Mouse (Mus musculus): ENCODE measurements around the gene Elavl1. TPM values are rescaled to one million over a fixed set of nuclear protein-coding genes. Genes with fewer than 3 reads are reported as not detected.

The Elavl1 gene
- total RNA-seq, 2 experiments from 2014 or later, result 50.1 to 55.0 TPM

DNA sequence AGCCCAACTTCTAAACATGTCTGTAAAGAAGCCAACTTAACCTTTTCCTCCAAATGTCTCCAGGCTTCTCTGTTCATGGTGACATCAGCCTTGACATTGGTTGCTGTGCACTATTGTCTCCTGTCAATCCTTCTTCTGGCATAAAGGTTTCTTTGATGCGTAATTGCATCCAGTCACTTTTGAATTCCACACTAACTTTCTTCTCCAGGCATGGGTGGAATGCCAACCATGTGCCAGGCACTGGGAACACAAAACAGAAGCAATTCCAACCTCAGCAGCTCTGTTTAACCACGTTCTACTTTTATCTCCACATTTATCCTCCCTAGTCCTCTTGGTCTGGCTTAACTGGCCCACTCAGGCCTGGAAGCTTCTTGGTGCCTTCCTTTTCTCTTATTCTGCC lies 4.2 kb downstream of the Elavl1 start:
- no peak for DNase-seq

DNA sequence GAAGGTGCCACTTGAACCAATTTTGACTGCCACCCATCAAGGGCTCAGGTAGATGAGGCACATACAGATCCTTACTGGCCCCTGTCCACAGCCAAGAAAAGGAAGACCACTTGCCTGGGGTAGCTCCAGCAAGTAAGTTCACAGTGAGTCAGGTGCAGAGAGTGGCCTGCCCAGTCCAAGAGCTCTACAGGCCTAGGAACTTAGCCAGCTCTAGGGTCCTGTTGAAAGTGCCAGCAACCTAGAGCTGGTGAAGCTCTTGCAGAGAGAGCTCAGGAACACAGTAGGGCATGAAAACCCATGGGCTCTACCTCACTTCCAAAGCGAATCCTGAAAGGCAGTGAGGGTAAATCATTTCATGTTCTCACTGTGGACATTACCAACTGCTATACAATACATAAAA lies 4.8 kb downstream of the Elavl1 start:
- no peak for DNase-seq

DNA sequence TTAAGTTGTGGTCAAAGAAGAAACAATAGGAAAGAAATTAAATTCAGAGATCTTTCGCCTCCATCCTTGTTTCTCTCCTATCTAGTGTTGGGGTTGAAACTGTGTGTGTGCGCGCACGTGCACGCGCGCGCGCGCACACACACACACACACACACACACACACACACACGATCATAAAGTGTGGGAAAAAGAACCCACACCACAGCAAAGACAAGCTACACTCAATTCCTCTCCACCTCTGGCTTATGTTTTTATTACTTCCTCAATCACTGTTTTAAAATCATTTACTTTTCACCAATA lies 5.7 kb downstream of the Elavl1 start:
- DNase-seq, result no peak

DNA sequence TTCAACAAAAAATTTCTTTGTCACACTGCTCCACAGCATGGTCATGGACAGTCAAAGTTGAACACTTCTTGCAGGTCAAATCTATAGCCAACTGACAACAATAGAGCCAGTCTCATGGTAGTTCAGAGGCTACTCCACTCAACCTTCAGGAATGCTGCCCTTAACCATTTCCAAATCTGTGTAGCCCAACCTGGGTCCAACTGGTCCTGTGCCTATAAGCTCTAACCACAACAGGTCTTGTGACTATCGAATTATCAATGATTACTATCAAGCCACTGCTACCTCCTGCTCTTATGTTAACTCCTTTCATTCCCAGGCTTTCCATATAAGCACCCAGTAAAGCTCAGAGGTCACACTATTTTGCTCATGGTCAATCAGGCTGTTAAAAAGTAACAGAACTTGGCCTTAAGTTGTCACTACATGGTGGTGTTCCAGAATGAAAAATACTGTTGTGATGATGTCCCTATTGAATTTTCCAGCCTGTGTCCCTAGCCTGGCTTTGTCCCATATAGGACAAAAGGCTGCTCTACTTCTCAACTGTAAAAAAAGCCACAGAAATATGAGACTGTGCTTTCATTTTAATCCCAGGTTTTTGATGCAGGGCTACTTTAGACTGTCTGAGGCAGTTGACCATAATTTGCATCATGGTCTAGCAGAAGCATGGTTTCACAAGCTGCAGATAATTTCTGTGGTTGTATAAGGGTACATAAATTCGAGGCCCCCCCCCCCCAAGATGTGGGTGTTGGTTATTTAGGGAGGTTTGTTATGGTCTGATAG lies 6.2 kb downstream of the Elavl1 start:
- DNase-seq, result no peak

DNA sequence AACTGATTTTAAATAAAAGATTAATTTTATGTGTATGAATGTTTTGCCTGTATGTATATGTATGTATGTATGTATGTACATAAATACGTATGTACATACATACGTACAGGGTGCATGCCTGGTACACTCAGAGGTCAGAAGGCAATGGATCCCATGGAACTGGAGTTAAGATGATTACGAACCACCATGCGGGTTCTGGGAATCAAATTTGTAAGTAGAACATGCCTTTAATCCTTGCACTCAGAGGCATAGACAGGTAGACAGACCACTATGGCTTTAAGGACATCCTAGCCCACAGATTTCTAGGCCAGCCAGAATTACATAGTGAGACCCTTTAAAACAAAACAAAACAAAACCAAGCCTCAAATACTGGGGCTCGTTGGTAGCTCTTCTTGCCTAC lies 7.1 kb downstream of the Elavl1 start:
- DNase-seq, result no peak

DNA sequence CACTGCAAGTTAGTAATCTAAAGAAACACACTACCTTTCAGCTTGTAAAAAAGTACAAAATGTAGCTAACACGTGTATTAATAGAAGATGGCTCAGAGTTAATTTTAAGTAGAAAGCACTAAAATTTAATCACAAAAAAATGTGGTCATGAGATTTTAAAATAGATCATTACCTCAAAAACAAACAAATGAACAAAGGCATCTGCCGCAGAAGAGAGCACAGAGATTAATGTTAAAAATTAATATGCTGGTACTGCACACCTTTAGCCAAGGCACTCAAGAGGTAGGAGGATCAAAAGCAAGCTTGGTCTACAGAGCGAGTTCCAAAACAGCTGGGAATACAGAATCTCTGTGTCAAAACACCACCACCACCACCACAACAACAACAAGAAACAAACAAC lies 10.4 kb downstream of the Elavl1 start:
- no peak for DNase-seq

DNA sequence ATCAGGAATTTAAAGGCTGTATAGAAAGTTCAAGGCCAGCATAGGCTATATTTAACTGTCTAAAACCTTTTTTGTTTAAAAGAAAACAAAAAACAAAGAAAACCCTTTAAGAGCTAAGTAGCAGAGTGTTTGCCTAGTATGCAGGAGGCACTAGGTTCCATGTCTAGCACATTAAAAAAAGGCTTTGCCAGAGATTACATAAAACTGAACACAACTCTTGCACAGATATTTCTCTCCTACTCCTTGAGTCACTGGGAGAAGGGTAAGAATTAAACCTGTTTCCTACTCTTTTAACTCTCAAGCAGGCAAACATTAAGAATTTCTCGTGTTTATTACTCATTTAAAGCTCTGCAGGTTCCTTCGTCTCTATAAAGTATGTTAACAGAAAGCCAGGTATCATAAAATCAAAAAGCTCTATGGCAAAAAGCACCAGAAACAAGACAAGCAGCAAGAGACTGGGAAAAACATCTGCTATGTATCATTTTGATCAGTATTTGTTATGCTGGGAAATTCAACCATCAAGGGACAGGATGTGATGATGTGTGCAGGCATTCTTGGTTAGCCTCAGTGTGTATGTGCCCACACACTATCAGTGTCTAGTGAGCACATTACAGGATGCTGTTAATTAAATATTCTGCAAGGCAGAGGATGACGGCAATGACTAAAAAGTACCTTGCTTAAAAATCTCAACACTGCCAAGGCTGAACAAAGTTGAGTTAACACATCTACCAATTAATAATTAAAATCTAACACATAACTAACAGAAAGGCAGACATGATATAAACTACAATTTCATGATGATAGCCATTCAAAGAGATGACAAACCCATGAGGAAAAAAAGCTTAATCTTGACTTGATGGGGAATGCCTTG lies 11.7 kb downstream of the Elavl1 start:
- DNase-seq, result no peak

DNA sequence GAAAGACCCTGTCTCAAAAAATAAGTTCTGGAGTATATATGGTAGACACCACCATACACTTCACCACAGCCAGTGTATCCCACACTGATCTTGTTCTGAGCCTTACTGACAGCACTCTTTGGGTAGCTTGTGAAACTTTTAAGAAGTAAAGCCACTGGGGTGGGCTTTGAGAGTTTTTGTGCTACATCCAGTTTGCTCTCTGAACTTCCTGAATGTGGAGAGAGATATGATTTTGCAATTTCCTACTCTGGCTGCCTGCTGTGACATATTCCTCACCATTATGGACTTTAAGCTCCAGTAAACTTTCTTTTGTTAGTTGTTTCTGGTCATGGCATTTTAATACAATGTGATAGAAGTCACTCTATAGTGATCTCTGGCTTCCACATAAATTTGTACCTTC lies 13.1 kb downstream of the Elavl1 start:
- no peak for DNase-seq

DNA sequence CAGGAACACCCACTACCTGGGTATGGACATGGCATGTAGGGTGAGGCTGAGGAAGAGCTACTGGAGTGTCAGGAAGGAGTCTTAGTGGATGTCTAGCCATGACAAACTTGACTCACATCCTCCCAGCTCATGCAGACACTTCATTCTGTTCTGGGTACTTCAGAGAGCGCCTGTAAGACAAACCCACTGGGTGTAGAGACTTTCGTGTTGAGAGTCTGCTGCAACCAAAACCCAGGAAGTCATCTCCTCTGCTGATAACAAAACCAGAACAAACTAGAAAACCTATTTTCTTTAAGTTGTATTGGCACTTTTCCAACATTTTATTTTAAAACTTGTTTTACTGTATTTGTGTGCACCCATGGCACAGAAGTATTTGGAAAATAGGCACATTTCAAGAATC lies 19.4 kb downstream of the Elavl1 start:
- no peak for DNase-seq

DNA sequence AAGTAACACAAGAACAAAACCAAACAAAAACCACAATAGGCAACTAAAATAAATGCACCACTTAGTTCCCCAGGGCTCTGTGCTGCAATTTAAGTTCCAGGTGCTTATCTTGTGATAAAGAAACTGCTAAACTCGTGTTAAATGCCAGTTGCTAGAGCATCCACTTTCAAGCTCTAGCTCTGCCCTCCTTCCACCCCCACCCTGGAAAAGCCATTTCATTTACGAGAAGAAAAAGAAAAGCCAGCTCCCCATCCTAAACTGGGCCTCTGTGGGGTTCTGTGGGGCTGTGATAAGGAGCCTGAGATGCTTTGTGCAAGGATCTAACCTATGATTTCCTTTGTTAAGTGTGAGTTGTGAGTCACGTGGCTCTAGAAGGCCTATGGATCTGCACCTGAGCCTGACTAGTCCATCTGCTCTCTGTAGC lies 21.1 kb downstream of the Elavl1 start:
- no peak for DNase-seq

DNA sequence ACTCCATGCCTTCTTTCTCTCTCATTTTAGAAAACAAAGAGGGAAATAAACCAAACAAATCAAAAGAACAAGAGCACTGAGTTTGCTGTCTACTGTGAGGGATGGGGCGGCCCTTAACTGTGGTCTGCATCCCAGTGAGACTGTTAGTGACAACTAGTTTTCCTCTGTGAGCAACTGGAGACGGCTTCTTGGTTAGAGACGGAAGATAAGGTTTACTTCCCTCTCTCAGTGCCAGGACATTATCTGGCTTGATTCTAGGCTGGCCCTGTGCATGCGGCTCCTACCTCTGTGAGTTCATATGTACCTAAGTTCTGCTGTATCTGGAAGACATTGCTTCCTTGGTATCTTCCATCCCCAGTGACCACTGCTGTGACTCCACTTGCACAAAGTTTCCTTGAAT lies 27.4 kb downstream of the Elavl1 start:
- no peak for DNase-seq

DNA sequence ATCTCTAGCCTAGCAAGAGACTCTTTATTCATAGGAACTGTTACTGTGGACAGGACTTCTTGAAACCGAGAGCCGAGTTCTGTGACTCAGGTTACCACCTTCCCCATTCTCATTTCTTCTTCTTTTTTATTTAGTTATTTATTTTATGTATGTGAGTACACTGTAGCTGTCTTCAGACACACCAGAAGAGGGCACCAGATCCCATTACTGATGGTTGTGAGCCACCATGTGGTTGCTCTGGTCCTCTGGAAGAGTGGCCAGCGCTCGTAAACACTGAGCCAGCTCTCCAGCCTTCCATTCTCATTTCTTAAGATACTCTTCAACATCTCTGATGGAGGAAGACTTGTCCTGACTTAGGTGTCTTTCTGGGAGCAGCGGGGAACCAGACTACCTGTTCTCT lies 32.5 kb downstream of the Elavl1 start:
- no peak for DNase-seq

DNA sequence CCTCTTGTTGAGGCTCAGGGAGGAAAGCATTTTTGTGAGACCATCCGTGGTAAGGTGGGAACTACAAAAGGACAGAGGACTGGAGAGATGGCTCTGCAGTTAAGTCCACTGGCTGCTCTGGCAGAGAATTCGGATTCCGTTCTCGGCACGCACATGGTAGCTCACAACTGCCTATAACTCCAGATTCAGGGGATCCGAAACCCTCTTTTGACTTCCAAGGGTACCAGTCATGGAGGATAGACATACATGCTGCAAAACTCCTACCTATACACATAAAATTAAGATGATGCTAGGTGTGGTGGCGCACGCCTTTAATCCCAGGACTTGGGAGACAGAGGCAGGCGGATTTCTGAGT lies 49.1 kb downstream of the Elavl1 start:
- no peak for DNase-seq

DNA sequence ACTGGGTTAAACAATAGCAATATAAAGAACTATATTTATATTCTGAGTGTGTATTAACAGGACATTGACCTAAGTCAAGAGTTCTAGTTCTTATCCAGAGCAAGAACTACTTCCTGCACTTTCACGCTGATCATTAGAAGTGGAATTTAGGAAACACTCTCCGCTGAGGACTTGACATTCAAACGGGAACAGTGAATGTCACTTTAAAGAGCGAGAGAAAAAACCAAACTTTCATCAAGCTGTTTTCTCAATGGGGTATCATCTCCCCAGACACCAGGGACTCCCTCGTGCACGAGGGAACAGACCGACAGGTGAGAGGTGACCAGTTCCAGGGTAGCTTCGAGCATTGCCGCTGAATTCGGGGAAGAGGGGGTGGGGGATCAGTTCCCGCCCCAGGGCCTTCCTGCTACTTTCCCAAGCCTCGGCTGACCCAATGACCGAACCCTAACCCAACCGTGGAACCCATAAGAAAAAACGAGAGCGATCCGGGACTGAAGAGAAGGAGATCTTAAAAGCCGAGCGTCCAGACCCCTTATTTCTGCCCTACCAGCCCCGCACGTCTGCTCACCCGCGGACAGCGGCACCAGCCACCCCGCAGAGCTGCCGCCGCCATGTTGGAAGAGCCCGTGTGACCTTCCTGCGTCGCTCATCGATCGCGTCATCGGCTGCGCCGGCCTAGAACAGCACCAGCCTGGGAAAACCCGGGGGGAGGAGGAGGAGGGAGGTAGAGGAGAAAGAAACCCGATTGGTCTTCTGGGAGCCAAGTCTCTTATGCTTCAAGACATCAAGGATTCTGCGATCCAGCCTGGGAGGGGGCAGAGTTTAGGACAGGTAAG lies 49.7 kb downstream of the Elavl1 start, which contains the start of gene Timm44:
Timm44 (minus strand) TSS at position 639 of the 836 bp plus-strand sequence.
- DNase-seq, result peak; percentile 94

DNA sequence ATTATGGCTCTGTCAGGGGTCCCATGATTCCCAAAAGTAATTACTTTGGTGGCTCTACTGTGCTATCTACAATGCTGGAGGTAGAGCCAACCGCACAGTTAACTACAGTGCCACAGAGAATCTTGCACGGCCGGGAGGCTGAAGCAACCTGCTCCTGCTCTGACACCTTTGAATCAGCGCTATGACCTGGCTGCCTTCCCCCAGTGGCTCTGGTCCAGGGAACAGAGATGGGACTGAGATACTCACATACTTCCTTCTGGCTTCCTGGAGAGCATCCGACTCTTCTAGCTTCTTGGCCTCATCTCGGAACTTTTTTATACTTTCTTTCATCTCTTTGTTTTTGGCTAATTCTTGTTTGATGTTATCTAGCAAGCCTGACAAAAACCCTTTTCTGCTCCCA lies 55.6 kb downstream of the Elavl1 start:
- DNase-seq, result no peak

DNA sequence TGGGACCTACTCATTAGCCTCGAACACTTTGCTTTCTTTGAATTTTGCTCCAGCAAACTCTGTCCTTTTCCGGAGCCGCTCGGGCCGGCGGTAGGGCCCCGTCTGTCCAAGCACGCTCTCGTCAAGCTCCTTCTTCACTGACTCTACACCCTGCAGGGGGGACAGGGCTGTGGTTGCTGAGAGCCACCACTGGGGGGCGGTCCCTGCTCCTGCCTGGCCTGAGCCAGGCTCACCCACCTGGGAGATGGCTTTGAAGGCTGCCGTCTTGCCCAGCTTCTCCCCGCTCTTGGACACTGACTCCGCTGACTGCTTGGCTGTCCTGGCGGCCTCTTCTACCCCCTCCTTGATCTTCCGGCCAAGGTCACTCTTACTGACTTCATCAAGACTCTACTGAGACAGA lies 57.6 kb downstream of the Elavl1 start:
- DNase-seq, result no peak

DNA sequence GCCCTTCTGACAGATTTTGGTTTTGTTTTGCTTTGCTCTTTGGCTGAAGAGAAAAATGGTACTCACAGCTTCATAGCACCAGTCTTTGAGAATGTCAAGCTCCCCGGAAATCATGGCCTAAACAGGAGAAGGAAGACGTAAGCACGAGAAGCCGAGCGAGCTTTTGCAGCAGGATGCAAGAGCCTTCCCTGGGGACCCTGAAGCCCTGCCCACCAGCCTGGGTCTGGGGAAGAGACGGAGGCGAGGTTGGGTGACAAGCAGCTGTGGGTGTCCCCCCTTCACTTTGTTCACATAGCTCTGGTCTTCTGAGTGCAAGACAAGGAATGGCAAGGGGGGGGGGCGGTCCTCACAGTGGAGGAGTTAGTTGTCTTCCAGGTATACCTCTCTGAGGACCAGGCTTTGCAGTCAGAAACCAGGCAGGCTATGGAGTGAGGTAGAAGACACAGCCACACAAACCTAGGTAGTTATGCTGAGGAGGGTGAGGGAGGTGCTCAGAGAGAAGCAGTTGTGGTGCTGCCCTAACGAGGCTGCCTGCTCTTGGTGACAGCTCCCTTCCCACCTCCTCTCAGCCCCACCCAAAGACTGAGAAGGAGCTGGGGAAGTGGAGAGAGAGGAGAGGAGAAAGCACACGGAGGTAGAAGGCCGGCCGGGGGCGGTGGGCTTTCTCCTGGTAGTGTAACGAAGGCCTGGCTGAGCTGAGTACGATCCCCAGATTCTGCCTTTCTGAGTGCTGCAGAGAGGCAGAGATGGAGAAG lies 59.9 kb downstream of the Elavl1 start:
- no peak for DNase-seq

DNA sequence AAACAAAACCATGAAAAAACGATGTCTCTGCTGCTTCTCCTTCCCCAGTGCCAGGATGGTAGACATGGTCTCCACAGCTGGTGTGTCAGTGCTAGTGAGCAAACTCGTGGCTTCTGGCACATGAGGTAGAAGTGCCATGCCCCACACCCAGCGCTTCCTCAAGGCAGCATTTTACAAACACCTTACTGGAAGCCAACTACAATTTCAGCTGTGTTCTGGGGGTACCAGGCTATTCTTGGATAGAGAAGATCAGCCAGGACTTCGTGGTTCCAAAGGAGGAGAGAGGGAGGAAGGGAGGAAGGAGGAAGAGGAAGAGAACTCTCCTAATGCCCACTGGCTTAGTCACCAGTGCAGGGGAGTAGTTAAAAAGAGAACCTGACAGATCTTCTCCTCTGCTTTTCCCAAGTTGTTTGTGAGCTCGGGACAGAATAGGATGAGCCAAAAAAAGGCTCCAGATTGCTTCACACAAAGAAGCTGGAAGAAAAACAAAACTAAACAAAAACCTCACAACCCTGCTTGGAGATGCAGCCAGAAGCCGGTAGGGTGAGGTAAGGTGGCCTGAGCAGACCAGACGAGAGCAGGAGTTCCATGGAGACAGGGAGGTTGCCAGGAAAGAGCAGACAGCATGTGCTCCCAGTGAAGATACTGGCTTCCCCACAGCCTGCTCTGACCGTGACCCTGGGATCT lies 62.0 kb downstream of the Elavl1 start:
- no peak for DNase-seq

DNA sequence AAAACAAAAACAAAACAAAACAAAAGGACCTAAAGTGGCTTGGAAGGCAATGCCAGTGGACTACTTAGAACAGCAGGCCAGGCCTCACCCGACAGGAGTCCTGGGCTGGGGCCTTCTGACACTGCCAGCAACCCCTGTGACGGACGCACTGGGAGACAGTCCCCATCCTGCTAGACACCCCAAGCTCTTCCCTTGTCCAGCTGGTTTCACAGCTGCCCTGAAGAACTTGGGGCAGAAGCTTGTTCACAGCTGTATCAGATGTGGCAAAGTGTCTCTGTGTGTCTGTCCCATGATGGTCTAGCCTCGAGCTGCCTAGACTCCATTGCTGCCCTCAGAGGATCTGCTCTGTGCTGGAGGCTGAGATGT lies 65.4 kb downstream of the Elavl1 start:
- DNase-seq, result no peak

DNA sequence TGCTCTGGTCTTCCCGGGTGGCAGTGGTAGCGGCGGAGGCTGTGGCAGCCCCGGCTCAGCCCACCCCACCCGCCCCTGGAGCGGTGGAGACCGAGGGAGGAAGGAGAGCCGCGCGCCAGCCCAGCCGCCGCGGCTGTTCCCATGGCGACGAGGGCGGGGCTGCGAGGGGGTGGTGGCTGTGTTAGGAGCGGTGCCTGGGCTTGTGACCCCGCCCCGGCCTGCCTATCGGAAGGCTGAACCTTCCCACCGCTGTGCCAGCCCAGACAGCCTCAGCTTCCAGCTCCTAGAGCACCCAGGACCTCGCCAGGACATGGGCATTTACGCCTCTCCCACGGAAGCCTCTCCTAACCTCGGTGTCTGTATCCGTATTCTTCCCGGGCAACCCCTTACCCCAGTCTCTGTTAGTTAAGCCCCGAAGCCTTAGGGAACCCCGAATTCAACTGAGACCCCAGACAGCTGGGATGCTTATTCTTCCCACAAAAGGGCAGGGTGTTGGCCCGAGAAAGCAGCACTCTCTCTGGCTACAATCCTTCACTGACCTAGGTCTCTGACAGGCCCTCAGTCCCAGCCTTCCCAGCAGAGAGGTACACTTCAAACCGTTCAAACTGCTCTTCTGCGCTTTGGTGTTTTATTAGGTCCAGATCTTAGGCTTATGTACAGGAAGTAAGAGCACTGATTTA lies 65.9 kb downstream of the Elavl1 start, which contains the start of gene Ctxn1:
Ctxn1 (minus strand) TSS at position 150 of the 680 bp plus-strand sequence.
- DNase-seq, result peak; percentile 92

DNA sequence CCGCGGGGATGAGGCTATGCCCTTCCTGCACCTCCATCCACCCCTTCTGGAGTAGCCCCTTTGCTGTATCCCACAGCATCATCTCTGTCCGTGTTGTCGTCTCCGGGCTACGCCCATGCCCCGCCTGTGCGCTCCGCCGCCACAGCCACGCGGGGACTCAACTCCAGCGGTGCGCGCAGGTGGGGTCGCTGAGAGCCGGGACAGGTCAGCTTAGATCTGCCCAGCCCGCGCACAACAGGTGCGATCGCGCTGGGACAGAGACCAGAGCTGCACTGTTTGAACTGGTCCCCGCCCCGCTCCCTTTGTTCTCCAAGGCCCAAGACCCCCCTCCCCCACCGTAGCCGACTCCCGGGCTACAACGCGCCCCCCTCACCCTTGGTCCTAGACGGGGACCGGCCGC lies 66.5 kb downstream of the Elavl1 start:
- DNase-seq, result no peak
